Mouse (Mus musculus) ovary, adult 10 weeks (tissue): ENCODE data around the gene Nckipsd. TPM values are rescaled to one million over a fixed set of nuclear protein-coding genes. Genes with fewer than 3 reads are reported as not detected.

ENCODE experiments used
- polyA plus RNA-seq: library from polyadenylated mRNA; stranded (reverse); fragments of 350-450 nt; fragmentation: Illumina TruSeq; extraction: RNeasy Lipid Tissue Mini Kit (QIAGEN cat#74804); gene quantifications from one replicate; pipeline ENCODE4 v1.2.3, GENCODE M21; 2014

The Nckipsd gene
- polyA plus RNA-seq = 0.26 TPM

DNA sequence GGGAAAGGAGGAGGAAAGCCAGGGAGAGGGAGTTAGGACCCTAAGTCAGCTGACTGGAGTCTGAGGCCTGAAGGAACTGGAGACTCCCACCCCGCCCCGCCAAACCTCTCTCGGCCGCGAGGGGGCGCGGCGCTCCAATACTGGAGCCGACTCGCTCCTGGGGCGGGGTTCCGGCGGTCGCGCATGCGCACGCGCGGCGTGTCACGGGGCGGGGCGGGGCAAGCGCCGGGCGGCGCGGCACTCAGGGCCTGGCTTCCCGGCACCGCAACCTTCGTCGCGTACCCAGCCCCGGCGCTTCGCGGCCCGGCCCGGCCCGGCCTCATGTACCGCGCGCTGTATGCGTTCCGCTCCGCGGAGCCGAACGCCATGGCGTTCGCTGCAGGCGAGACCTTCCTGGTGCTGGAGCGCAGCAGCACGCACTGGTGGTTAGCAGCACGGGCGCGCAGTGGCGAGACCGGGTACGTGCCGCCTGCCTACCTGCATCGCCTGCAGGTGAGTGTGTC lies at the start of gene Nckipsd:
Gene Nckipsd (plus strand): TSS at position 206 of the 503 bp plus-strand sequence.

DNA sequence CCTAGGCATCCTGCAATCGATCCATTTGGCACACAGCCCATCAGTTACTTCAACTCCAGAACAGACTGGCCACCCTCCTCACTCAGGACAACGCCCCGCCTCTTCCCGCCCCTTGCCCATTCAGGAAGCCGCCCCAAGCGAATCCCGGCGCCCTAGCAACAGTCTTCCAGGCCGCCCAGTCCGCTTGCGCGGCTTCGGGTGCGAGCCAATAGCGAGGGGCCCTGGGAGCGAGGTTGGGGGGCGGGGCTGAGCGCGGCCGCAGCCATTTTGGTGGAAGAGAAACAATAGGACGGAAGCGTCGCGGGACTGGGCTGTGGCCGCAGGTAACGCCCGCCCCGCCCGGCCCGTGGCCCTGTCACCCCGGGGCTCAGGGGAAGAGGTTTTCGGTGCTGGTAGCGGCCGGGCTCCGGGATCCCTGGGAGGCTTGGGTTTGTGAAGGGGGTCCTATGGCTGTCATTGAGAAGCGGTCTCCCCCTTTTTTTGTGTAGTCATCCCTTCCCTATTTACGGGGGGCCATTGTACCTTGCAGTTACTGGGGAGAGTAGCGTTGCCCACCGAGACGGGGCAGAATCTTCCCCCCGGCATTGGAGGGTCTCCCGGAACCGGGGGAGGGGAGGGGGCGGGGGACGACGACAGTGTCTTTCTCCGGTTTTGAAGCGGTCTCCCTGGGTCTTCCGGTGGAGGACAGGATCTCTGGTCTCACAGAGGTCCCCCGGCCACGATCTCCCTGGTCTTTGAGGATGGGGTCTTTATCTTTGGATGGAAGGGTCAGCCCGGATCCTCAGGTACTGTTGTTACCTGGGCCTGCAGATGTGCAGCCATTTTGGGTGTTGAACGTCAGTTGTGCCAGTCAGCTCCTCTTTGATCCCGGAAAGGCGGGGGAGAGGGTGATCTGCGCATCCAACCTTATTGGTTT lies 24.4 kb upstream of the Nckipsd start, which contains the start of gene Ip6k2:
Gene Ip6k2 (plus strand): TSS at position 249 of the 916 bp plus-strand sequence.

DNA sequence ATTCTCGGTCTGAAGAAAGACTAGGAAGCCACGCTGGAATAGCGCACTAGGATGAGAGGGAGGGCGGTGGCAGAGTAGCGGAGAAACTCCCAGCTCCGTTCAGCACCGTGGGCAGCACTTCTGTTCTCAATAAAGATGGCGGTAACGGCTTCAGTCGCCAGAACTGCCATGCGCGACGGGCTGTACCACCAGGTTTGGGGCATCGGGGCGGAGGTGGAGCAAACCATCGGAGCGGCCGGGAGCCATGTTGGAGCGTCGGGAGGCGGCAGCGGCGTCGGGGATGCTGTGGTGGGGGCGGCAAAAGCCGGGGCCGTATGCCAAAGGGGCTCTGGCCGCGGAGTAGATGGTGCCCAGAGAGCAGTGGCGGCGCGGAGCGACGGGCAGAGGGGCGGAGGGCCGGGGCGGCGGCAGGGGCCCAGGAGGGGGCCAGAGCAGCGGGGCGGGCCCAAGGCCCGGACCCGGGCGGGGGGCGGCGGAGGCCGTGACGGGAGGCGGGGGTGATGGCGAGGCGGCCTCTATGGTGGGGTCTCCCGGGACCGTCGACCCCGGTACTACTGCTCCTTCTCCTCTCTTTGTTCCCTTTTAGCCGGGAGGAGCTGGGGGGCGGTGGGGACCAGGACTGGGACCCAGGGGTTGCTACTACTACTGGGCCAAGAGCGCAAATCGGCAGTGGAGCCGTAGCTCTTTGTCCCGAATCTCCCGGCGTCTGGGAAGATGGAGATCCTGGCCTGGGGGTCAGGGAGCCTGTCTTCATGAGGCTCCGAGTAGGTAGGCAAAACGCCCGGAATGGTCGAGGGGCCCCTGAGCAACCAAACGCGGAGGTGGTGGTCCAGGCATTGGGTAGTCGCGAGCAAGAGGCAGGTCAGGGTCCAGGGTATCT lies 17.9 kb downstream of the Nckipsd start, which contains the start of gene Celsr3:
Gene Celsr3 (plus strand): TSS at position 501 of the 880 bp plus-strand sequence.

DNA sequence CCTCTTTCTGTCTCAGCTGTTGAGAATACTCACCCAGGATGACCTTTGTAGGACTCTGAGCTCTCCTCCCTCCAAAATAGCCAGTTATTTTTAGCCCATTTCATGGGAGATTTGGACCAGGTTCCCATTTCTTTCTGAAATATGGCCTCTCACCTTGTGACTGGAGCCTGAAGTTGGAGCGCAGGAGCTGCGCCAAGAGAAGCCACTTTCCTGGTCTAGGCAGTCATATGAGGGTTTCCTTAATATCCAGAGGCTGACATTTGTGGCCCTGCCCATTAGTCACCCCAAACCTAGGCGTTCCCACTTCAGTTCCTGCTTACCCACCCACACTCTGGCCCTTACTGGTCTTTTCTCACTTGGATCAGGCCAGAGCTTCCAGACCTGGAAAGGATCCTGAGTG lies 44.8 kb downstream of the Nckipsd start, which contains the start of gene Slc26a6:
Gene Slc26a6 (plus strand): TSS at position 308 of the 400 bp plus-strand sequence.

Other genes with a start within 250 kb of the Nckipsd start
- 52.1 TPM for gene Impdh2, start 248.1 kb upstream of the Nckipsd start, polyA plus RNA-seq
- gene Ndufaf3, start 240.9 kb upstream of the Nckipsd start, polyA plus RNA-seq = 1.8 TPM
- gene Dalrd3, start 238.5 kb upstream of the Nckipsd start, polyA plus RNA-seq = 1.1 TPM
- gene Wdr6, start 229.6 kb upstream of the Nckipsd start, polyA plus RNA-seq = 4.0 TPM
- gene P4htm, start 210.7 kb upstream of the Nckipsd start, polyA plus RNA-seq = 0.26 TPM
- 45.3 TPM for gene Arih2, start 159.0 kb upstream of the Nckipsd start, polyA plus RNA-seq
- 50.5 TPM for gene Slc25a20, start 146.3 kb upstream of the Nckipsd start, polyA plus RNA-seq
- gene Prkar2a, start 119.1 kb upstream of the Nckipsd start, polyA plus RNA-seq = 121 TPM
- gene Ip6k2, start 24.6 kb upstream of the Nckipsd start, polyA plus RNA-seq = 184 TPM
- not detected for gene Celsr3, start 18.0 kb downstream of the Nckipsd start, polyA plus RNA-seq
- 0.46 TPM for gene Slc26a6, start 44.9 kb downstream of the Nckipsd start, polyA plus RNA-seq
- not detected for gene Tmem89, start 106.3 kb downstream of the Nckipsd start, polyA plus RNA-seq
- gene Uqcrc1, start 128.3 kb downstream of the Nckipsd start, polyA plus RNA-seq = 22.6 TPM
- gene Col7a1, start 145.2 kb downstream of the Nckipsd start, polyA plus RNA-seq = not detected
- gene Ucn2, start 177.6 kb downstream of the Nckipsd start, polyA plus RNA-seq = not detected
- 0.74 TPM for gene Pfkfb4, start 183.4 kb downstream of the Nckipsd start, polyA plus RNA-seq
- 23.1 TPM for gene Shisa5, start 230.2 kb downstream of the Nckipsd start, polyA plus RNA-seq